Mouse (Mus musculus) urinary bladder, adult 2 months (tissue): ENCODE data around the gene Il25. TPM values are rescaled to one million over a fixed set of nuclear protein-coding genes. Genes with fewer than 3 reads are reported as not detected.
"Not testable (repeated sequence)": the region's sequence is repeated elsewhere in the genome, so short reads cannot be mapped to it uniquely, and the experiment has no call there.

Experiments used
- DNase-seq: peaks from one replicate; pipeline ENCODE4 v3.0.0; 2022; ENCODE audit warnings: low spot score
- polyA plus RNA-seq: library from polyadenylated mRNA; depleted of rRNA; stranded (reverse); fragments of >200 nt; gene quantifications from 2 replicates; pipeline ENCODE4 v1.2.3, GENCODE M21; 2012

Gene Il25
- polyA plus RNA-seq, 1 experiment = 0.07 TPM

GRCm38 (mm10) chr14:54953664-54954206, 21.2 kb downstream of the Il25 start:
- no peak for DNase-seq

- no peak for DNase-seq
Observed at GRCm38 (mm10) chr14:54954474-54954873, 22.0 kb downstream of the Il25 start.

DNA sequence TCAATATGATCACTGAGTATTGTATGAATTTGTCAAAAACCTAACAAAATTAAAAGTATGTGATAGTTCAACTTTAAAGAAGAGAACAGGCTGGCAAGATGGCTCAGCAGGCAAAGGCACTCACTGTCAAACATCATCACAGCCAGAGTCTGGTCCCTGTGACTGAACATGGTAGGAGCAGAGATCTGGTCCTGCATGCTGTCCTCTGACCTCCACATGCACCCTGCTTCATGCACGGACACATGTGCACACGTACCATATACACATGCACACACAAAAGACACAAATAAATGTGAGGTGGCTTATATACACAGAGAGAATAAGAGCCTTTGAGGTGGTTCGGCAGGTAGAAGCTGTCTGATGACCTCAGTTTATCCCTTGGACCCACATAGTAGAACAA, 23.0 kb downstream of the Il25 start:
- no peak for DNase-seq

DNA sequence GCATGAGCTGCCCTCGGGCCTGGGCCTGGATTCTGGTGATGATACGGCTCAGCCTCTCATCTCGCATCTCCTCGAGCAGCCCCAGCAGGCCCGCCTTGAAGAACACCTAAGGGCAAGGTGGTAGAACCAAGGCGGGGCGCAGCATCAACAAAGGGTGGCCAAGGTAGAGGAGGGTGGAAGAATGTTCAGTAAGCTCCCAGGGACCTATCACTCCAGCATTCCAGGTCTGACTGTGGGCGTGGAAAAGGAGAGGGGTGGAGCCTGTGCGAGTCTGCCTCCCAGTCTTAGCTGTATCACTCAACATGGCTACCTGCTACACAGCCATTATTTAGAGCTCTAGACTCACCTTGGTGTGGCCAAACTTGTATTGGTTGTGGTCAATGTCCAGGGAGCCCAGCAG, 24.0 kb downstream of the Il25 start:
- no peak for DNase-seq

DNA sequence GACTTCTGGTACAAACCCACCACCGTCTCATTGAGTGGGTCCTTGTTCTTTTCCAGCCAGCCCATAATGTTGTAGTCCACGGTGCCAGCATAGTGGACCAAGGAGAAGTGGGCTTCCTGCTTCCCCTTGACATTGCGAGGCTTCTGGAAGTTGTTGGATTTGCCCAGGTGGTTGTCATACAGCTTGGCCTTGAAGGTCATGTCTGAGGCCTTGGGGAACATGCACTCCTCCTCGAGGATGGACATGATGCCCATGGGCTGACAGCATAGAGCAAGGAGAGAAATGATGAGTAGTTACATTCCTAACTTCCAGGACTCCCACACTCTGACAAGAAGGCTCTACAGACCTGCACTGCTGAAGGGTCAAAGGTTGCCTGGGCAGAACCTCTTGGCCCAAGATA, 26.0 kb downstream of the Il25 start:
- DNase-seq = no peak

GRCm38 (mm10) chr14:54959197-54959596, 26.7 kb downstream of the Il25 start:
- no peak for DNase-seq

DNA sequence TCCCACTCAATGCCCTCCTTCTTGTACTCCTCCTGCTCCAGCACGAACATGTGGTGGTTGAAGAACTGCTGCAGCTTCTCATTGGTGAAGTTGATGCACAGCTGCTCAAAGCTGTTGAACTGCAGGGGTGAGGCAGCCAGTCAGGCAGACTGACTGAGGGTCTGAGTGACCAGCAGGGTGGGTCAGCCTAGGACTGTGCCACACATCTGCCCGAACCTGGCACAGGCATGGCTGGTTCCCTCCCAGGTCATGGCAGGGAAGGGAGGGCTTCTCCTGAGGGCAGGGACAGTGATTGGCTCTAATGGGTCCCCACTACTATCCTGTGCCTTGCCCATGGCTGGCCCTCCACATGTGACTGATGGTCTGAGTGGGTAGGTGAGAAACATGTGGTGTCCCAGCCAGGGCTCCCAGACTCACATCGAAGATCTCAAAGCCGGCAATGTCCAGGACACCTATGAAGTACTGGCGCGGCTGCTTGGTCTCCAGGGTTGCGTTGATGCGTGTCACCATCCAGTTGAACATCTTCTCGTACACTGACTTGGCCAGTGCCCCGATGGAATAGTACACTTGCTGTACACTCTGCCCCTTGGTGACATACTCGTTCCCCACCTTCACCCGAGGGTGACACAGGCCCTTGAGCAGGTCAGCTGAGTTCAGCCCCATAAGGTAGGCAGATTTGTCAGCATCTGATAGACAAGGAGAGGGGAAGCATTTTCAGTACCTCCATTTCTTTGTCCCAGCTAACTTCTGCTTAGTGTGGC, 27.5 kb downstream of the Il25 start:
- not testable (repeated sequence) for DNase-seq

DNA sequence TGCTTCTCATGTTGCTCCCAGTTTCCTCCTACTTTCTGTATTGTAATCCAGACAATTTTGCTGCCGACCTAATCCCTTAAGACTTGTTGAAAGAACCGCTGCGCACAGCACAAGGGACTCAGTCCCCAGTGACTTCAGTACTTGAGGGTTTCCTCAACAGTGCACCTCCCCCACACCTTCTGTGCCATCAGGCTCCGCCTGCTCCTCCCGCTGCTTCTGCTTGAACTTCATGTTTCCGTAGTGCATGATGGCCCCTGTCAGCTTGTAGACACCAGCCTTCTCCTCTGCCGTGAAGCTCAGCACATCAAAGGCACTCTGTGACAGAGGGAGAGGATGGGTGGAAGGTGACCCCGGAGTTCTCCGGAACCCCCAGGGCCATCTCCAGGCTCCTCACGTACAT, 28.3 kb downstream of the Il25 start:
- DNase-seq = no peak

GRCm38 (mm10) chr14:54961487-54961886, 29.0 kb downstream of the Il25 start:
- DNase-seq = no peak

DNA sequence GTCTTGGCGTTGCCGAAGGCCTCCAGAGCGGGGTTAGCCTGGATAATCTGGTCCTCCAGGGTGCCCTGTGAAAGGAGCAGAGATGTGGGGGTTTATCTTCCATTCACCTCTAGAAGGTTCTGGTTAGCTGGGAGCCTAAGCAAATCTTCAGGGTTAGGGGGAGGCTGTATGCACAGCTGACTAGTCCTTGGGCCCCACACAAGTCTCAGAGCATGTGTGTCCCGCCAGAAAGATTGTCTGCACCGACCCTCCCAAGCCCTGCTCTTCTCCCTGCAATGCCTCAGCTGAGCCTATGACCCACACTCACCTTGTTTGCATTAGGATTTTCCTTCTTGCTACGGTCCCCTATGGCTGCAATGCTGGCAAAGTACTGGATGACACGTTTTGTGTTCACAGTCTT, 30.2 kb downstream of the Il25 start:
- DNase-seq = no peak

GRCm38 (mm10) chr14:54963727-54964126, 31.2 kb downstream of the Il25 start:
- no peak for DNase-seq

- DNase-seq = no peak
Observed at GRCm38 (mm10) chr14:54965044-54965443, 32.5 kb downstream of the Il25 start.

DNA sequence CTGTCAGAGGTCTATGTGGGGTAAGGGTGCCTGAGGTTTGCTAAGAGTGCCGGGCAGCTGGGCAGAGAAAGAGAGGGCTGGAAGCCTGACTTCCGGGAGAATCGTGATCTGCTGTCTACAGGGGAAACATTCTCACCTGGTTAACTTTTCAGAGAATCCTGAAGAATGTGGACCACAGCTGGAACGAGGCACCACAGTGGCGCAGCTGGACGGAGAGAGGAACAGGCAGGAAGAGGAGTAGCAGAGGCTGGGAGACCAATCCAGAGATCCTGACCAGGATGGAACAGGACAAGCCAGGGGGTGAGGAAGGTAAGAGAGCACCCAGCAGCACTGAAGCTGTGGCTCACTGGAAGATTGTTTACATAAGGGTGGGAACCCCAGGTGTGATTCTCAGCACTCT, 33.1 kb downstream of the Il25 start:
- no peak for DNase-seq

DNA sequence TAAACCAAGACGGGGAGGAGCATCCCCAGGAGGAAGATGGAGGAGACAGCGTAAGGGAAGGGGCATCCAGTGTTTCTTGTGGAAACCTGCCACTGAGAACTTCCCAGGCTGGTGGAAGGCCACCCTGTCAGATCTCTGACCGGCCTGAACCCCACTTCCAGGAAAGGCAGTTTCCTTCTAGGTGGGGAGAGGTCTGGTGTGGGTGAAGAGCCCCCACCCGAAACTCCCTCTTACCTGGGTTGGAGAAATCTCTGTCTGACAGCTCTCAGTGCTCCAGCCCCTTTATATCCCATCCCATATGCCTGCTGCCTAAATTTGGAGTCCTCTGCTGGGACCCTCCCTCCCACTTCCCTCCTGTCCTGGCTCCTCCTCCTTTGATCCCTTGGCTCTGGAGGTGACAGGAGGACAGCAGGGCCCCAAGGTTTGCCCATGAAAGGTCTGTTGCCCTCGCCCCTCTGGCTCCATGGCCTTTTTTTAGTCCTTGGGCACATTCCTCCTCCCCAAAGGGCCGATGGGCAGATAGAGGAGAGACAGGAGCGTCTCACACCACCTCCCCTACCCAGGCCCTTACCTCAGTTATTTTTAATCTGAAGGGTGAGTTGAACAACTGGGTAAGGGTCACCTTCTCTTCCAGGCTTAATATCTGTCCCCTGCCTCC, 34.0 kb downstream of the Il25 start, which contains the start of gene Myh6:
Gene Myh6, minus strand, starts transcription at position 608 of the 658 bp plus-strand sequence.
- no peak for DNase-seq

DNA sequence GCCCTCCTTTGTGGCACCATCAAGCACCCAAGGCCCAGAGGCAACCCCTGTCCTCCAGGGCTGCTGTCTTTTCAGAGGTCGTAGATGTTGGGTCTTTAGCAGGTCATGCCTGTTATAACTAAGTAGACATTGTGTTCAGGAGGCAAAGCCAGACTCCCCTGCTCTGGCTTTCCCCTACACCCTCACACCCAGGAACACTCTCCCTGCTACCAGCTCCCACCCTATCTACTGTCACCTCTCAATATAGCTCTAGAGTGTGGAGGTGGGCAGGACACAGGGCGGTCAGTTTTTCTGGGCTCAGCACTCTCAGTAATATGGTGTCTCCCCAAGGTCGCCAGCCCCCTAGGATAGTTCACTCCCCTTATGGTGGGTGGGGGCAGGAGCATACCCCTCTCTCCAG, 35.4 kb downstream of the Il25 start:
- no peak for DNase-seq

DNA sequence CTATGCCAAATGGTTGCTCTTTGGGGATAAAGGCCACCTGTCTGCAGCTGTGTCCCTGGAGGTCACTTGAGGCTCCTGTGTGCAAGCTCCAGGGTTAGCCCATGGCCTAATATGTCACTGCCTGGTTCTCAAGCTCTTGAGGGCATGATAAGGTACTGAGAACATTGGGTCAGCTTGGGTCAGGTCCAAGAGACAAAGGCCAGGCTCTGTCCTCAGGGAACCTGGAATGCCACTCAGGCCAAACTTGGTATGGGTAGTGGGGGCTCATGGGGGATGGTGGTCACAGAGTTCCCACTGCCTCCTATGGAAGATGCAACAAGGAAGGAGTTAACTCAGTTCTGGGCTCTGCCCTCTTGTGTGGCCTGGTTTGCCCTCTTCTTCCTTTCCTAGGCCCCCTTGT, 35.8 kb downstream of the Il25 start:
- no peak for DNase-seq

DNA sequence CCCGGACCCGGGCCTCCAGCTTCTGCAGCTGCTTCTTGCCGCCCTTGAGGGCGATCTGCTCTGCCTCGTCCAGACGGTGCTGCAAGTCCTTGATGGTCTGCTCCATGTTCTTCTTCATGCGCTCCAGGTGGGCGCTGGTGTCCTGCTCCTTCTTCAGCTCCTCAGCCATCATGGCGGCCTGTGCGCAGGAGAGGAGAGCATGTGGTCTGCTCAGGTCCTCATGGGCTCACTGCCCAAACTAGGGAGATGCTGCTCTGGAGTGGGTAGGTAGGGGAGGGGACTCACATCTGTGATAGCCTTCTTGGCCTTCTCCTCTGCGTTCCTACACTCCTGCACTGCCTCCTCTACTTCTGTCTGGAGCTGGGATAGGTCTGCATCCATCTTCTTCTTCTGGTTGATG, 40.3 kb downstream of the Il25 start:
- DNase-seq = not testable (repeated sequence)

DNA sequence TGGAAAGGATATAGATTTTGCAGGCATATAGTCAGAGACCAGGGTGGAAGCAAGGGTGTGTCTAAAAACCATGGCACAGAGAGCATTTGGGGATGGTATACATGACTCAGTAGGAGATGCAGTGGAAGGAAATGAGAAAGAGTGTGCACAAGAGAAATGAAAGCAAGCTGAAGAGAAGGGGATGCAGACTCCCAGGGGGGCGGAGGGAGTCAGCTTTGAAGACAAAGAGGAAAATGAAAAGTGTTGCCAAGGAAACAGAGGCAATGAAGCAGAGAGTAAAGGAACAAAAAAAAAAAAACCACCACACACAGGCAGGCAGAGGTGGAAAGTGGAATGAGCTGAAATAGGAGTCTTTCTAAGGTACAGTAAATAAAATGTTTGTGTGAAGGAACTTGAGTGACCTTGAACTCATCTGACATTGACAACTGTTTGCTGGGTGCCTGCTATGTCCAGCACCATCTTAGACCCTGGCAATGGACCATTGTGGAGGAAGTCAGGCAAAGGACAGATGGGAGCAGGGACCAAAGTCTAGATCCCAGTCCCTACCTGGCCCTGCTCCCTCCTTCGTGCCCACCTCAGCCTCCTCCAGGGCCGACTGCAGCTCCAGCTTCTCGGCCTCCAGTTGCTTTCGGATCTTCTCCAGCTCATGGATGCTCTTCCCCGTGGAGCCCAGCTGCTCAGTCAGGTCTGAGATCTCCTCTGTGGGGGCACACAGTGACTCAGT, 41.7 kb downstream of the Il25 start:
- DNase-seq = no peak

DNA sequence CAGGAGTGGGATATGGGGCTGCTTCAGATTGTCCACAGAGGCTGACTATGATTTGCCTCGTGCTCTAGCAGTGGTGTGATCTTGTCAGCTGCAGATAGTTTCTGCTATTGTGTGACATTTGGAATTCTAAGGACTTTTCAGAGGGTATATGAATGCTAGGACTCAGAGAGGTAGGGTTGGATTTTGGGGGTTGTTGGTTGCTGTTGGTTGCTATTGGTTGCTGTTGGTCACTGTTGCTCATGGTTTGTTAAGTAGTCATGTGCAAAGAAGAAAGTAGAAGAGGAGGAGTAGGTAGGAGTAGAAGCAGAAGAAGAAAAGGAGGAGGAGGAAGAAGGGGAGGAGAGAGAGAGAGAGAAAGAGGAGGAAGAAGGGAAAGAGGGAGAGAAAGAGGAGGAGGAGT, 44.1 kb downstream of the Il25 start, which contains the start of gene Gm17428:
Gene Gm17428, plus strand, starts transcription at position 301 of the 400 bp plus-strand sequence.
- DNase-seq = no peak

- DNase-seq = no peak
Observed at GRCm38 (mm10) chr14:54978664-54979063, 46.2 kb downstream of the Il25 start.

DNA sequence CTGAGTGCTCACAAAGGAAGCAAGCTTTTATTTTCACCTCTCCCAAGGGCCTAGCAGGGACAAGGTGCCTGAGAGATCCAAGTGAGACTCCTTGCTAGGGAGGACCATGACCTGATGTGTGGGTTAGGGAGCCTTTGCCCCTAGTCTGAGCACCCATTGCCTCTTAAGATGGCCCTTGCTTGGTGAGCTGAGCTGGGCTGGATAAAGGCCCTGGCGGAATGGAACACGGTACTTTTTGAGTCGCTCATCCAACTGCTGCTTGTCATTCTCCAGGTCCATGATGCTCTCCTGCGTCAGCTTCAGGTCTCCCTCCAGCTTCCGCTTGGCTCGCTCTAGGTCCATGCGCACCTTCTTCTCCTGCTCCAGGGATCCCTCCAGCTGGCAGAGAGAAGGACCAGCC, 49.4 kb downstream of the Il25 start:
- no peak for DNase-seq
